8 mouse cellular contexts compared by ENCODE assay signal in the genomic region with DNA sequence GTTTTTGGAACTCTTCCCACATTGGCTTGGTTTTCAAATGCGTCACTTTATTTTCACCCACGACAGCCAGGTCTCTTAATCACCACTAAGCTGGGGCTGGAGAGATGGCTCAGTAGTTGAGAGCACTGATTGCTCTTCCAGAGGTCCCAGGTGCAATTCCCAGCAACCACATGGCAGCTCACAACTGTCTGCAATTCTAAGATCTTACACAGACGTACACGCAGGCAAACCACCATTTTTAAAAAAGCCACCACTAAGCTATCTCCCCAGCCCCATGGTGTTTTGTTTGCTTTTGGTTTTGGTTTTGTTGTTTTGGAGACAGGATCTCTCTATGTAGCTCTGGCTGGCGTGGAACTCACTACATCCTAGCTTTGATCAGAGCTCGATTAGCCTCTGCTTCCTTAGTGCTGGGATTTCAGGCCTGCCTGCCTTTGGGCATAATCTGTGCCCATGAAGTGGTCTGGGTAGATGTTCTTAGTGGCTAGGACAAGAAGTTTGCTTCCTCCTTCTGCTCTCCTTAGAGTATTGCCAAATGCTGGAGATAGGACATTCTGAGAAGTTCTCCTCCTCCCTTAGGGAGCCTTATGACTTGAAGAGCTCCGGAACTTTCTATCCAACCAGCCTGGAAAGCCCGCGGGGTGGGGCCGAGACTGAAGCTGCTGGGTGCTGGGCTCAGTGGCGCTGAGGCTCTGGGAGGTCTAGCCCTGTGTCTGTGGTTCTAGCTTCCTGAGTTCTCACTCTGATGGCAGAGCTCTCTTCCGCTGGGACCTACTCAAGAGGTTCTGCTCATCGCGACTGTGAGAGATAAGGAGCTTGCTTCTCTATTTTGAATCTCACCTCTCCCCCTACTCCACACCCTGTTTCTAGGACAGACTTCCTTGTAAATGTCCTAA. TPM values are rescaled to one million over a fixed set of nuclear protein-coding genes. Genes with fewer than 3 reads are reported as not detected.
DNase-seq lines count a peak whose midpoint lies in the region; ATAC-seq lines count a peak whose summit lies in the region.

No protein-coding gene starts in this region.

- DNase-seq in gastrocnemius, postnatal 25 days = peak; percentile 33
- no peak for DNase-seq in gastrocnemius, postnatal 10 days
- peak; percentile 35 for DNase-seq in lung, postnatal 10 days
- peak; percentile 51 to 69 for DNase-seq in thymus, adult 18-20 months
- DNase-seq in urinary bladder, adult 2 months (ENCODE audit: low spot score) = no peak
- DNase-seq in layer of hippocampus, postnatal 14 days (ENCODE audit: low spot score in 2 of 2) = no peak
- DNase-seq in retina, embryonic 14.5 days (ENCODE audit: low spot score) = no peak

- peak; percentile 90 for ATAC-seq in granulocyte monocyte progenitor cell, adult 5-6 weeks (replicated peaks; ENCODE audit: poor library complexity, severe bottlenecking)

RNA-seq across cellular contexts. Expression of gene Phf20, which starts 6.0 kb away (rescaled TPM):
- 10 to 100 TPM; 20.1 to 20.8 TPM for total RNA-seq in gastrocnemius, postnatal 25 days (2021)
- 10 to 100 TPM; 25.1 to 27.3 TPM for total RNA-seq in gastrocnemius, postnatal 10 days (2021)
- total RNA-seq in granulocyte monocyte progenitor cell, adult 5-6 weeks (2014; fragmentation: Nextera tagmentation) = 17.1 and 33.3 TPM in 2 replicates
- total RNA-seq in granulocyte monocyte progenitor cell, adult 5-6 weeks (2017) = 32.1 and 53.4 TPM in 2 replicates
- polyA plus RNA-seq in urinary bladder, adult 2 months (2012; rRNA removed) = 13.2 and 15.4 TPM in 2 replicates
- total RNA-seq in layer of hippocampus, postnatal 14 days (2021) = 10 to 100 TPM; 76.5 to 77.4 TPM

RNA-seq across cellular contexts. Expression of gene Rbm39, which starts 10.2 kb away (rescaled TPM):
- 10 to 100 TPM; 95.5 to 96.8 TPM for total RNA-seq in gastrocnemius, postnatal 25 days (2021)
- 100 to 1,000 TPM; 139 to 199 TPM for total RNA-seq in gastrocnemius, postnatal 10 days (2021)
- total RNA-seq in granulocyte monocyte progenitor cell, adult 5-6 weeks (2014; fragmentation: Nextera tagmentation) = 317 and 379 TPM in 2 replicates
- total RNA-seq in granulocyte monocyte progenitor cell, adult 5-6 weeks (2017) = 566 and 641 TPM in 2 replicates
- polyA plus RNA-seq in urinary bladder, adult 2 months (2012; rRNA removed) = 131 and 161 TPM in 2 replicates
- 100 to 1,000 TPM; 293 to 339 TPM for total RNA-seq in layer of hippocampus, postnatal 14 days (2021)

RNA-seq across cellular contexts. Expression of gene Nfs1, which starts 46.3 kb away (rescaled TPM):
- 10 to 100 TPM; 74.2 to 80.6 TPM for total RNA-seq in gastrocnemius, postnatal 25 days (2021)
- 10 to 100 TPM; 48.4 to 55.1 TPM for total RNA-seq in gastrocnemius, postnatal 10 days (2021)
- total RNA-seq in granulocyte monocyte progenitor cell, adult 5-6 weeks (2014; fragmentation: Nextera tagmentation) = 57.3 and 66.6 TPM in 2 replicates
- 38.8 and 41.6 TPM in 2 replicates for total RNA-seq in granulocyte monocyte progenitor cell, adult 5-6 weeks (2017)
- polyA plus RNA-seq in urinary bladder, adult 2 months (2012; rRNA removed) = 38.6 and 49.2 TPM in 2 replicates
- 10 to 100 TPM; 42.0 to 44.1 TPM for total RNA-seq in layer of hippocampus, postnatal 14 days (2021)

RNA-seq across cellular contexts. Expression of gene Romo1, which starts 46.4 kb away (rescaled TPM):
- 100 to 1,000 TPM; 206 to 210 TPM for total RNA-seq in gastrocnemius, postnatal 25 days (2021)
- total RNA-seq in gastrocnemius, postnatal 10 days (2021) = 100 to 1,000 TPM; 207 to 226 TPM
- 174 and 217 TPM in 2 replicates for total RNA-seq in granulocyte monocyte progenitor cell, adult 5-6 weeks (2014; fragmentation: Nextera tagmentation)
- 28.9 and 38.1 TPM in 2 replicates for total RNA-seq in granulocyte monocyte progenitor cell, adult 5-6 weeks (2017)
- 210 and 265 TPM in 2 replicates for polyA plus RNA-seq in urinary bladder, adult 2 months (2012; rRNA removed)
- total RNA-seq in layer of hippocampus, postnatal 14 days (2021) = 100 to 1,000 TPM; 210 to 215 TPM

Comparison
In these comparisons a context has a peak if more than half of its experiments do, and no peak if none do; other contexts are left out.
1. DNase-seq: peak in gastrocnemius, postnatal 25 days (single experiment), lung, postnatal 10 days (single experiment) and thymus, adult 18-20 months (2 of 2); none in gastrocnemius, postnatal 10 days (single experiment), urinary bladder, adult 2 months (single experiment), layer of hippocampus, postnatal 14 days (0 of 2) and retina, embryonic 14.5 days (single experiment).